In genomic region chr9:65593596-65593995, GRCm38 (mm10) we compare ENCODE assay signal across 19 mouse cellular contexts.
"Had no signal": no experiment of that assay in that cellular context is flagged by ENCODE, and none has a peak within 500 bp of the region (broad histone marks: within the 10 kb centered on the region; RNA-seq: fewer than 3 reads in every experiment).

No protein-coding gene starts in this region.

- H3K27ac ChIP-seq: lung, embryonic 15.5 days; midbrain, embryonic 10.5 days; midbrain, embryonic 12.5 days; neural tube, embryonic 13.5 days; neural tube, embryonic 15.5 days had no signal

- ATAC-seq: lung, postnatal 0 days; midbrain, embryonic 16.5 days had no signal

- H3K9ac ChIP-seq: lung, embryonic 15.5 days; midbrain, embryonic 12.5 days; neural tube, embryonic 13.5 days; neural tube, embryonic 15.5 days had no signal

- H3K4me2 ChIP-seq: lung, embryonic 15.5 days; midbrain, embryonic 12.5 days; neural tube, embryonic 13.5 days; neural tube, embryonic 15.5 days had no signal

- H3K36me3 ChIP-seq: neural tube, embryonic 15.5 days had no signal

- DNase-seq: lung, adult 2 months; lung, postnatal 4 days; midbrain, embryonic 14.5 days; retina, postnatal 1 day; right cerebral cortex, adult 18-20 months; right cerebral cortex, postnatal 25 days; right cerebral cortex, postnatal 4 days; spleen, adult 18-20 months; thymus, adult 18-20 months; thymus, postnatal 14 days; thymus, postnatal 36 days had no signal

- H3K9me3 ChIP-seq: lung, embryonic 15.5 days; midbrain, embryonic 10.5 days; midbrain, embryonic 12.5 days; neural tube, embryonic 13.5 days; neural tube, embryonic 15.5 days had no signal

- H3K27me3 ChIP-seq: lung, embryonic 15.5 days had no signal

- H3K4me3 ChIP-seq: lung, embryonic 15.5 days; midbrain, embryonic 10.5 days; midbrain, embryonic 12.5 days; myocyte; neural tube, embryonic 13.5 days; neural tube, embryonic 15.5 days had no signal
